7 mouse cellular contexts compared by ENCODE assay signal in the genomic region with DNA sequence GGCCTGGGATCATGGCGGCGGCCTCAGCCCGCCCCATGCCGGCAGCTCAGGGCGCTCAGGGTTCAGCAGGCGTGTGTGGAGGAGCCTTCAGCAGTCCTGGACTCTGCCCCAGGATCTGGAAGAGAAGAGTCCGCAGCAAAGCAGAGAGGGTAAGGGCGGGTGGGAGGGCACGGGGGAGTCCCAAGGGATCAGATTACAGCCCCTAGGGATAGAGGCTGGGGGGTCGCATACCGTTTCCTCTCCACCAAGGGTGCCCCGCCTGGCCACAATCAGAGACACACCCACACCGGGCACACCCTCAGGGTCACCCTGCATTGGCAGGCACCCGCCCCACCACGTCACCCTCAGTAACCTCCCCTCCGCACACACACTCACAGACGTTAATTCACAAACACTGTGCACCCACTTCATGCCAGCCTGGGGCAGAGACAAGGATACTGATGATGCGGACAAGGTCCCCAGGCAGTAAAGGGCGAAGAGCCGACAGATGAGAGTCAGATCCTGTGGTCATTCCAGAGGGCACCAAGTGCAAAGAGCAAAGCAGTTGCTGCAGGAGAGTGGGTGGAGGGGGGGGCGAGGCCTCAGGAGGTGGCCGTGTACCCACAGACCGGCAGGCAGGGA. TPM values are rescaled to one million over a fixed set of nuclear protein-coding genes. Genes with fewer than 3 reads are reported as not detected.
DNase-seq lines count a peak whose midpoint lies in the region; ATAC-seq lines count a peak whose summit lies in the region.

No protein-coding gene starts in this region.

- ATAC-seq in neural tube, embryonic 11.5 days (ENCODE audit: insufficient read depth, low FRiP score, low TSS enrichment), result no peak
- ATAC-seq in hindbrain, embryonic 14.5 days (ENCODE audit: low FRiP score), result no peak
- peak; percentile 54 for ATAC-seq in stomach, embryonic 14.5 days (ENCODE audit: insufficient number of reproducible peaks, insufficient read depth, low FRiP score, low read depth)

- WGBS in neural tube, embryonic 11.5 days, result 37% methylated on average over 23 of the region's 23 CpGs
- WGBS in hindbrain, embryonic 14.5 days, result 36% methylated on average over 23 of the region's 23 CpGs
- 31% methylated on average over 23 of the region's 23 CpGs for WGBS in stomach, embryonic 14.5 days

- H3K4me3 ChIP-seq in neural tube, embryonic 11.5 days (ENCODE audit: low read depth, low read length), result no peak overlapping the region
- no peak overlapping the region for H3K4me3 ChIP-seq in hindbrain, embryonic 14.5 days (replicated peaks; ENCODE audit: low read length)
- peak overlapping the region; percentile 20 for H3K4me3 ChIP-seq in stomach, embryonic 14.5 days (ENCODE audit: low read depth, low read length)

- no peak overlapping the region for H3K27ac ChIP-seq in neural tube, embryonic 11.5 days (ENCODE audit: low read depth, low read length)
- no peak overlapping the region for H3K27ac ChIP-seq in hindbrain, embryonic 14.5 days
- H3K27ac ChIP-seq in stomach, embryonic 14.5 days (ENCODE audit: low read length), result peak overlapping the region; percentile 64

- peak overlapping the region; percentile 15 for H3K4me2 ChIP-seq in neural tube, embryonic 11.5 days (ENCODE audit: low read depth)
- peak overlapping the region; percentile 25; the same call in 1 of the 2 replicates for H3K4me2 ChIP-seq in hindbrain, embryonic 14.5 days (replicated peaks)
- peak overlapping the region; percentile 37 for H3K4me2 ChIP-seq in stomach, embryonic 14.5 days (replicated peaks; ENCODE audit: low read depth, low read length)

- DNase-seq in neural tube, embryonic 11.5 days (ENCODE audit: low spot score), result no peak
- DNase-seq in neural tube, embryonic 10.5 days (ENCODE audit: extremely low spot score, low spot score), result no peak
- no peak for DNase-seq in hindbrain, embryonic 14.5 days (ENCODE audit: low spot score)
- peak; percentile 66 to 81 for DNase-seq in kidney, postnatal 4 days
- no peak for DNase-seq in embryo, embryonic 9.5 days (ENCODE audit: extremely low spot score)
- no peak for DNase-seq in left cerebral cortex, adult 9 months (ENCODE audit: low spot score in 2 of 2)

- no peaks in the 10 kb centered on the region for H3K27me3 ChIP-seq in neural tube, embryonic 11.5 days (ENCODE audit: control insufficient read depth, insufficient read depth, low read length)
- no peaks in the 10 kb centered on the region for H3K27me3 ChIP-seq in hindbrain, embryonic 14.5 days (ENCODE audit: control insufficient read depth, insufficient read depth, low read length)
- no peaks in the 10 kb centered on the region for H3K27me3 ChIP-seq in stomach, embryonic 14.5 days (ENCODE audit: control insufficient read depth, insufficient read depth, low read length)

- no peaks in the 10 kb centered on the region for H3K36me3 ChIP-seq in neural tube, embryonic 11.5 days (ENCODE audit: control insufficient read depth, insufficient read depth, low read length)
- H3K36me3 ChIP-seq in hindbrain, embryonic 14.5 days (replicated peaks; ENCODE audit: control insufficient read depth, insufficient read depth), result no peaks in the 10 kb centered on the region
- no peaks in the 10 kb centered on the region for H3K36me3 ChIP-seq in stomach, embryonic 14.5 days (ENCODE audit: control insufficient read depth, insufficient read depth, low read length)

- no peaks in the 10 kb centered on the region for H3K9me3 ChIP-seq in neural tube, embryonic 11.5 days (ENCODE audit: control insufficient read depth, low read length)
- no peaks in the 10 kb centered on the region for H3K9me3 ChIP-seq in hindbrain, embryonic 14.5 days (ENCODE audit: control insufficient read depth, low read length)
- no peaks in the 10 kb centered on the region for H3K9me3 ChIP-seq in stomach, embryonic 14.5 days (ENCODE audit: control insufficient read depth, low read depth, low read length)

- H3K9ac ChIP-seq in neural tube, embryonic 11.5 days (ENCODE audit: low read length), result no peak overlapping the region
- no peak overlapping the region for H3K9ac ChIP-seq in hindbrain, embryonic 14.5 days
- no peak overlapping the region for H3K9ac ChIP-seq in stomach, embryonic 14.5 days (replicated peaks; ENCODE audit: low read depth, low read length)

- peaks cover 27% of the 10 kb centered on the region for H3K4me1 ChIP-seq in neural tube, embryonic 11.5 days (ENCODE audit: control insufficient read depth, insufficient read depth, low read length)
- H3K4me1 ChIP-seq in hindbrain, embryonic 14.5 days (replicated peaks; ENCODE audit: control insufficient read depth, insufficient read depth, low read length), result peaks cover 22% of the 10 kb centered on the region
- H3K4me1 ChIP-seq in stomach, embryonic 14.5 days (ENCODE audit: control insufficient read depth, insufficient read depth, low read length), result peaks cover 31% of the 10 kb centered on the region; the same call in 1 of the 2 replicates

RNA-seq across cellular contexts. Expression of a gene that starts 3.9 kb away (rescaled TPM):
- 2.6 and 3.0 TPM in 2 replicates for polyA plus RNA-seq in neural tube, embryonic 11.5 days (2014; fragmentation: Nextera tagmentation; extraction: Ambion mirVana)
- polyA plus RNA-seq in hindbrain, embryonic 14.5 days (2014; fragmentation: Nextera tagmentation; extraction: Ambion mirVana), result 4.2 and 4.5 TPM in 2 replicates
- 6.1 and 7.9 TPM in 2 replicates for polyA plus RNA-seq in stomach, embryonic 14.5 days (2014; fragmentation: Nextera tagmentation; extraction: Ambion mirVana)

RNA-seq across cellular contexts. Expression of a gene that starts 17.7 kb away (rescaled TPM):
- 35.2 and 39.0 TPM in 2 replicates for polyA plus RNA-seq in neural tube, embryonic 11.5 days (2014; fragmentation: Nextera tagmentation; extraction: Ambion mirVana)
- 11.2 and 16.5 TPM in 2 replicates for polyA plus RNA-seq in hindbrain, embryonic 14.5 days (2014; fragmentation: Nextera tagmentation; extraction: Ambion mirVana)
- polyA plus RNA-seq in stomach, embryonic 14.5 days (2014; fragmentation: Nextera tagmentation; extraction: Ambion mirVana), result 54.0 and 61.1 TPM in 2 replicates

RNA-seq across cellular contexts. Expression of a gene that starts 24.5 kb away (rescaled TPM):
- 0.24 and 0.30 TPM in 2 replicates for polyA plus RNA-seq in neural tube, embryonic 11.5 days (2014; fragmentation: Nextera tagmentation; extraction: Ambion mirVana)
- 0.96 and 1.2 TPM in 2 replicates for polyA plus RNA-seq in hindbrain, embryonic 14.5 days (2014; fragmentation: Nextera tagmentation; extraction: Ambion mirVana)
- 1.0 and 1.4 TPM in 2 replicates for polyA plus RNA-seq in stomach, embryonic 14.5 days (2014; fragmentation: Nextera tagmentation; extraction: Ambion mirVana)

RNA-seq across cellular contexts. Expression of a gene that starts 26.5 kb away (rescaled TPM):
- 15.1 and 15.5 TPM in 2 replicates for polyA plus RNA-seq in neural tube, embryonic 11.5 days (2014; fragmentation: Nextera tagmentation; extraction: Ambion mirVana)
- 14.4 and 16.4 TPM in 2 replicates for polyA plus RNA-seq in hindbrain, embryonic 14.5 days (2014; fragmentation: Nextera tagmentation; extraction: Ambion mirVana)
- 17.3 and 19.9 TPM in 2 replicates for polyA plus RNA-seq in stomach, embryonic 14.5 days (2014; fragmentation: Nextera tagmentation; extraction: Ambion mirVana)

RNA-seq across cellular contexts. Expression of a gene that starts 28.4 kb away (rescaled TPM):
- 3.3 and 4.0 TPM in 2 replicates for polyA plus RNA-seq in neural tube, embryonic 11.5 days (2014; fragmentation: Nextera tagmentation; extraction: Ambion mirVana)
- polyA plus RNA-seq in hindbrain, embryonic 14.5 days (2014; fragmentation: Nextera tagmentation; extraction: Ambion mirVana), result 3.1 and 4.9 TPM in 2 replicates
- 10.3 and 12.1 TPM in 2 replicates for polyA plus RNA-seq in stomach, embryonic 14.5 days (2014; fragmentation: Nextera tagmentation; extraction: Ambion mirVana)

Comparison
In these comparisons a context has a peak if more than half of its experiments do, and no peak if none do; other contexts are left out.
1. DNase-seq: peak in kidney, postnatal 4 days (2 of 2); none in neural tube, embryonic 11.5 days (single experiment), neural tube, embryonic 10.5 days (single experiment), hindbrain, embryonic 14.5 days (single experiment), embryo, embryonic 9.5 days (single experiment) and left cerebral cortex, adult 9 months (0 of 2).
2. Peak in every context shown above with its lines, with median percentiles within 50 percentile points of each other: H3K4me2 ChIP-seq.